Mouse (Mus musculus) CH12.LX (cell line): ENCODE measurements around the gene Trim9. TPM values are rescaled to one million over a fixed set of nuclear protein-coding genes. Genes with fewer than 3 reads are reported as not detected.
A peak's percentile ranks its signal among the peaks of the same experiment; 100 is the strongest.

Experiments used
- DNase-seq: peaks from one replicate; pipeline ENCODE4 v3.0.0-alpha.2; 2013; ENCODE audit errors: extremely low read depth
- H3K27ac ChIP-seq: 2 replicates; pipeline ENCODE4 v1.5.1; 2012; ENCODE audit warnings: low read depth, mild to moderate bottlenecking, control low read depth, moderate library complexity; ENCODE audit not compliant: insufficient read depth
- H3K27me3 ChIP-seq: replicated peaks from 2 replicates; pipeline ENCODE3; 2012; ENCODE audit warnings: inconsistent platforms
- H3K36me3 ChIP-seq, 2 experiments: replicated peaks in 1 of 2; 2 replicates each; pipeline versions ENCODE3 to v1.6.1; 2012; ENCODE audit warnings: inconsistent platforms in 1 of 2, low read length in 1 of 2, mild to moderate bottlenecking in 1 of 2, mixed read lengths in 1 of 2, moderate library complexity in 1 of 2; ENCODE audit not compliant: control insufficient read depth in 1 of 2, insufficient read depth in 1 of 2
- H3K4me1 ChIP-seq, 2 experiments: 2 replicates each; pipeline ENCODE4 v1.6.1; 2012; ENCODE audit warnings: inconsistent platforms in 1 of 2, moderate library complexity in 1 of 2; ENCODE audit not compliant: insufficient read depth in 2 of 2, control insufficient read depth in 1 of 2
- H3K4me2 ChIP-seq: 2 replicates; pipeline ENCODE4 v1.6.1; 2012; ENCODE audit warnings: low read depth, mild to moderate bottlenecking, control low read depth; ENCODE audit not compliant: poor library complexity, insufficient read depth, severe bottlenecking
- H3K4me3 ChIP-seq, 3 experiments: fragments of 150-350 bp in 1 of 3; sonication (generic) in 1 of 3; replicated peaks in 1 of 3; 2 replicates each; pipeline versions ENCODE3 to v1.5.1; 2011 to 2012; ENCODE audit warnings: low read depth in 2 of 3, low read length in 2 of 3, mild to moderate bottlenecking in 2 of 3, moderate library complexity in 2 of 3, control low read depth in 1 of 3, improper control_type of control experiment in 1 of 3, inconsistent platforms in 1 of 3, mixed read lengths in 1 of 3; ENCODE audit not compliant: poor library complexity in 1 of 3
- H3K79me2 ChIP-seq: replicated peaks from 2 replicates; pipeline ENCODE4 v1.6.1; 2012; ENCODE audit warnings: mild to moderate bottlenecking, moderate library complexity; ENCODE audit not compliant: control insufficient read depth, poor library complexity, insufficient read depth, severe bottlenecking; ENCODE audit errors: extremely low read depth
- H3K9ac ChIP-seq: 2 replicates; pipeline ENCODE4 v1.6.1; 2012; ENCODE audit warnings: low read depth, mild to moderate bottlenecking, control low read depth, moderate library complexity; ENCODE audit not compliant: insufficient read depth
- H3K9me3 ChIP-seq: replicated peaks from 2 replicates; pipeline ENCODE3; 2012; ENCODE audit warnings: low read length, inconsistent platforms, mixed read lengths
- BHLHE40 ChIP-seq: IDR thresholded peaks from 2 replicates; pipeline ENCODE4 v1.6.1; 2011; ENCODE audit warnings: mild to moderate bottlenecking, low read depth, low read length, improper control_type of control experiment
- CHD1 ChIP-seq: IDR thresholded peaks from 2 replicates; pipeline ENCODE4 v1.6.1; 2012; ENCODE audit warnings: low read depth, low read length, improper control_type of control experiment, inconsistent platforms
- CTCF ChIP-seq, 2 experiments: IDR thresholded peaks in 1 of 2; conservative IDR thresholded peaks in 1 of 2; 2 replicates each; pipeline ENCODE4 v1.5.1; 2011 to 2012; ENCODE audit warnings: low read depth in 2 of 2, low read length in 2 of 2, improper control_type of control experiment in 1 of 2, inconsistent platforms in 1 of 2, mild to moderate bottlenecking in 1 of 2, moderate library complexity in 1 of 2
- ELF1 ChIP-seq: IDR thresholded peaks from 2 replicates; pipeline ENCODE4 v1.6.1; 2014; ENCODE audit warnings: low read depth, mild to moderate bottlenecking, inconsistent platforms, low read length, improper control_type of control experiment
- ETS1 ChIP-seq: conservative IDR thresholded peaks from 2 replicates; pipeline ENCODE4 v1.6.1; 2012; ENCODE audit warnings: low read depth, mild to moderate bottlenecking, inconsistent platforms, low read length, improper control_type of control experiment, moderate library complexity
- HCFC1 ChIP-seq: IDR thresholded peaks from 2 replicates; pipeline ENCODE4 v1.6.1; 2012; ENCODE audit warnings: low read depth, mild to moderate bottlenecking, inconsistent platforms, low read length, improper control_type of control experiment
- JUND ChIP-seq: conservative IDR thresholded peaks from 2 replicates; pipeline ENCODE4 v1.6.1; 2011; ENCODE audit warnings: low read depth, low read length, improper control_type of control experiment
- MAZ ChIP-seq: IDR thresholded peaks from 2 replicates; pipeline ENCODE4 v1.6.1; 2012; ENCODE audit warnings: low read depth, mild to moderate bottlenecking, inconsistent platforms, low read length, improper control_type of control experiment, moderate library complexity
- MYC ChIP-seq: IDR thresholded peaks from 2 replicates; pipeline ENCODE4 v1.6.1; 2011; ENCODE audit warnings: low read depth, mild to moderate bottlenecking, improper control_type of control experiment, low read length
- NRF1 ChIP-seq: IDR thresholded peaks from 2 replicates; pipeline ENCODE4 v1.6.1; 2014; ENCODE audit warnings: low read depth, mild to moderate bottlenecking, inconsistent platforms, low read length, improper control_type of control experiment, moderate library complexity
- PAX5 ChIP-seq: IDR thresholded peaks from 2 replicates; pipeline ENCODE4 v1.6.1; 2012; ENCODE audit warnings: low read length, inconsistent platforms, mixed read lengths
- POLR2A ChIP-seq: IDR thresholded peaks from 2 replicates; pipeline ENCODE4 v1.6.1; 2011; ENCODE audit warnings: low read depth, mild to moderate bottlenecking, improper control_type of control experiment, low read length
- RAD21 ChIP-seq: IDR thresholded peaks from 2 replicates; pipeline ENCODE4 v1.6.1; 2011; ENCODE audit warnings: low read depth, mild to moderate bottlenecking, low read length, improper control_type of control experiment, moderate library complexity
- SMC3 ChIP-seq: IDR thresholded peaks from 2 replicates; pipeline ENCODE4 v1.6.1; 2011; ENCODE audit warnings: low read depth, low read length, improper control_type of control experiment
- TBP ChIP-seq: conservative IDR thresholded peaks from 2 replicates; pipeline ENCODE4 v1.6.1; 2011; ENCODE audit warnings: low read depth, low read length, improper control_type of control experiment
- TCF12 ChIP-seq: IDR thresholded peaks from 2 replicates; pipeline ENCODE4 v1.6.1; 2014; ENCODE audit warnings: low read depth, mild to moderate bottlenecking, inconsistent platforms, low read length, improper control_type of control experiment
- UBTF ChIP-seq: IDR thresholded peaks from 2 replicates; pipeline ENCODE4 v1.6.1; 2012; ENCODE audit warnings: low read depth, mild to moderate bottlenecking, inconsistent platforms, low read length, improper control_type of control experiment, moderate library complexity
- ZKSCAN1 ChIP-seq: IDR thresholded peaks from 2 replicates; pipeline ENCODE4 v1.6.1; 2012; ENCODE audit warnings: low read depth, inconsistent platforms, low read length, improper control_type of control experiment, borderline replicate concordance
- ZMIZ1 ChIP-seq: IDR thresholded peaks from 2 replicates; pipeline ENCODE4 v1.6.1; 2012; ENCODE audit warnings: low read depth, mild to moderate bottlenecking, inconsistent platforms, low read length, improper control_type of control experiment
- ZNF384 ChIP-seq: IDR thresholded peaks from 2 replicates; pipeline ENCODE4 v1.6.1; 2012; ENCODE audit warnings: low read depth, low read length, improper control_type of control experiment, inconsistent platforms
- dilution Hi-C: fragments of 300-500 bp; cut with MboI; formaldehyde crosslinking; loops from 2 replicates; pipeline ENCODE4 v1.14.3; 2020; ENCODE audit warnings: low sequenced_read_pairs; ENCODE audit not compliant: extremely low pct_unique_long_range_greater_than_20kb, extremely low pct_ligation_motif_present
- in situ Hi-C: fragments of 300-500 bp; cut with MboI; formaldehyde crosslinking; loops from 3 replicates; pipeline ENCODE4 v1.14.3; 2019; ENCODE audit warnings: low sequenced_read_pairs, low pct_ligation_motif_present, low pct_unique_long_range_greater_than_20kb, mixed read lengths
- polyA plus RNA-seq: library from polyadenylated mRNA; unstranded; fragments of >175 nt; gene quantifications from 2 replicates; pipeline ENCODE4 v1.2.1, GENCODE M21; 2012; ENCODE audit warnings: low read depth; ENCODE audit not compliant: insufficient read length
- total RNA-seq, 2 experiments: library from RNA; depleted of rRNA; stranded (reverse); fragments of 300-350 nt in 1 of 2; fragments of >200 nt in 1 of 2; gene quantifications; 2 replicates each; pipeline ENCODE4 v1.2.3; 2012 to 2014

The Trim9 gene
- total and polyA plus RNA-seq, 3 experiments: 0.07 TPM; not detected in 2

- no peak overlapping the region for H3K27ac ChIP-seq
- no peak overlapping the region for H3K9ac ChIP-seq
- no peaks in the 10 kb centered on the region for H3K79me2 ChIP-seq
- no peaks in the 10 kb centered on the region for H3K9me3 ChIP-seq
- H3K36me3 ChIP-seq: no peaks in the 10 kb centered on the region
- no peak for DNase-seq
- peaks cover 0 to 5% of the 10 kb centered on the region in 2 experiments; a peak in 1 of 4 replicates for H3K4me1 ChIP-seq
- TF ChIP-seq ZKSCAN1 (no peak), HCFC1 (no peak), MAZ (no peak), JUND (no peak), MYC (no peak), SMC3 (no peak), TBP (no peak), RAD21 (no peak), ZMIZ1 (no peak), ELF1 (no peak), PAX5 (no peak), BHLHE40 (no peak), UBTF (no peak), TCF12 (no peak), ZNF384 (no peak), CTCF (conservative IDR thresholded peaks at IDR 0.05 in 1 of 2, IDR thresholded peaks at IDR 0.05 in 1 of 2; ENCODE audit: low read depth in 2 of 2, low read length in 2 of 2) (no peak), NRF1 (no peak), CHD1 (no peak), ETS1 (no peak)
- no peaks in the 10 kb centered on the region for H3K27me3 ChIP-seq
- in situ Hi-C loops (loop anchor here (25.0 kb wide), 1 partner anchor 684 kb away; no protein-coding TSS in a partner anchor), dilution Hi-C loops (no loop called here)
- H3K4me3 ChIP-seq: no peak overlapping the region
- H3K4me2 ChIP-seq: no peak overlapping the region
Observed at GRCm38 (mm10) chr12:70228155-70228554, 119.3 kb downstream of the Trim9 start.

GRCm38 (mm10) chr12:70227121-70227932 is 120.1 kb downstream of the Trim9 start:
- TF ChIP-seq CTCF (conservative IDR thresholded peaks at IDR 0.05 in 1 of 2, IDR thresholded peaks at IDR 0.05 in 1 of 2; ENCODE audit: low read depth in 2 of 2, low read length in 2 of 2) (no peak), POLR2A (peak; percentile 18; the same call in 1 of the 2 replicates)
- dilution Hi-C loops: no loop called here
- H3K4me3 ChIP-seq: no peak overlapping the region
- H3K4me2 ChIP-seq: peak overlapping the region; percentile 39
- no peaks in the 10 kb centered on the region for H3K36me3 ChIP-seq
- no peaks in the 10 kb centered on the region for H3K9me3 ChIP-seq
- no peak for DNase-seq
- H3K9ac ChIP-seq: no peak overlapping the region
- H3K79me2 ChIP-seq: no peaks in the 10 kb centered on the region
- H3K27me3 ChIP-seq: no peaks in the 10 kb centered on the region
- H3K4me1 ChIP-seq: peaks cover 0 to 8% of the 10 kb centered on the region in 2 experiments; a peak in 2 of 4 replicates
- in situ Hi-C loops: loop anchor here (25.0 kb wide), 1 partner anchor 685 kb away; no protein-coding TSS in a partner anchor
- no peak overlapping the region for H3K27ac ChIP-seq
